Mouse (Mus musculus): ENCODE data around the gene Zfp664. TPM values are rescaled to one million over a fixed set of nuclear protein-coding genes. Genes with fewer than 3 reads are reported as not detected.

The Zfp664 gene
- polyA plus RNA-seq, 1 experiment from 2014 or later: 69.6 TPM

DNA sequence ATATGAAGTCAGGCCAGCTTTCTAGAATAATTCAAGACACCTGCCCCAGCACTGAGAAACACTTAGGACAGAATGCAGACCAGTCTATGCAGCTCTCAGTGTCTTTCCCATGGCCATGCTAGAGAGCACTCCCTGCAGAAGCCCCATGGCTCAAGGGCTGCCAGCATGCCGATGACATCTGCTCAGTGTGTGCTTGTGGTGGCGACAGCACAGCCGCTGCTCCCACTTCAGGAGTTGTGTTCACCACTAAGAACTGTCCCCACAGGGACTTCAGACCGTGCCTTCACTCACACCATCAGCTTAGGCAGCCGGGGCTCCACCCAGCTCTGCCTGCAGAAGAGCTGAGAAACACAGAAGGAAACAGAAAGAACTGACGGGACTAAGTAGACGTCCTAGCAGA, 22.3 kb upstream of the Zfp664 start:
- no peak overlapping the region for H3K27ac ChIP-seq (ENCODE audit: low read depth)
- no peaks in the 10 kb centered on the region for H3K36me3 ChIP-seq (ENCODE audit: control insufficient read depth, insufficient read depth, low read length)
- H3K4me1 ChIP-seq (replicated peaks; ENCODE audit: control insufficient read depth, insufficient read depth, low read length): no peaks in the 10 kb centered on the region
- no peak overlapping the region for H3K9ac ChIP-seq (ENCODE audit: low read length)
- WGBS: 71% methylated on average over 7 of the region's 7 CpGs
- no peaks in the 10 kb centered on the region for H3K9me3 ChIP-seq (ENCODE audit: control insufficient read depth, low read length)
- ATAC-seq (replicated peaks; ENCODE audit: low FRiP score, low TSS enrichment, low read depth) (no peak), DNase-seq (ENCODE audit: low spot score) (no peak)
- H3K4me2 ChIP-seq (ENCODE audit: low read length): no peak overlapping the region
- no peaks in the 10 kb centered on the region for H3K27me3 ChIP-seq (replicated peaks; ENCODE audit: control insufficient read depth, insufficient read depth, low read length)
- no peak overlapping the region for H3K4me3 ChIP-seq (ENCODE audit: low read depth, low read length)

DNA sequence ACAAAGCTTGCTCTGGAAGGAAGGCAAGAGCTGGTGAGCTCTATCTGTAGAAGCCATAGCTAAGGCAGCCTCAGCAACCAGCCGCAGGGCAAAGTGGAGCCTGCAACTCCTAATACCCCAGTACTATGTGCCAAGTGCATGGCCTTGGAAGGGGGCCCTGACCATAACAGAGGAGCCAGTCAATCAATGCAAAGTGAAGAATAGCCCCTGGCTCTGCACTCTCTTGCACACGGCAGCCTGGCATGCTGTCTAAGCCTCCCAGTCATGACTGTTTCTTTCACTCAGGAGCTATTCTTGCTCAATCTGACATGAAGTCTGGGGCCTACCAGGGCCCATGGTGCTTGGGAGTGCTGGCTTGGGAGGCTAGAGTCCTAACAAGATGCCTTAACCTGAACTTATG, 21.8 kb upstream of the Zfp664 start:
- DNase-seq (ENCODE audit: low spot score) (no peak), ATAC-seq (replicated peaks; ENCODE audit: low FRiP score, low TSS enrichment, low read depth) (no peak)
- H3K9ac ChIP-seq (ENCODE audit: low read length): no peak overlapping the region

DNA sequence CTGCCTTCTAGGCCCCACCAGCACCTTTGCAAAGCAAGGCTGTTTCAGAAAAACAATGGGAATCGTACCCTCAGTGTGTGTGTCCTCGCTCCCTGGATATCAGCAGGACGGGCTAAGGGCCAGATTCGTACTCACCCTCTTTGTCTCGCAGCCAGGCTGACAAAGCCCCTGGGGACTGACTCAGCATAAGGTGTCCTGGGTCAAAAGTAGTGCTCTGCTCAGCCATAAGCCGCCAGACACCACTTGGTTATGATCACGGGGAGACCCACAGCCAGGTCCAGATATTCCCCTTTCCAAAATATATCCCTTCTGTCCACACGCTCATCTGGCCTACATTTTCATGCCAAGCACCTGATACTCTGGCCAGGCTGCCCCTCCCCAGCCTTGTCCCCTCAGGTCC, 19.1 kb upstream of the Zfp664 start:
- H3K9ac ChIP-seq (ENCODE audit: low read length): no peak overlapping the region
- no peaks in the 10 kb centered on the region for H3K9me3 ChIP-seq (ENCODE audit: control insufficient read depth, low read length)
- 82% methylated on average over 8 of the region's 8 CpGs for WGBS
- H3K27ac ChIP-seq (ENCODE audit: low read depth): no peak overlapping the region
- H3K4me2 ChIP-seq (ENCODE audit: low read length): no peak overlapping the region
- no peaks in the 10 kb centered on the region for H3K36me3 ChIP-seq (ENCODE audit: control insufficient read depth, insufficient read depth, low read length)
- no peak overlapping the region for H3K4me3 ChIP-seq (ENCODE audit: low read depth, low read length)
- H3K4me1 ChIP-seq (replicated peaks; ENCODE audit: control insufficient read depth, insufficient read depth, low read length): no peaks in the 10 kb centered on the region
- H3K27me3 ChIP-seq (replicated peaks; ENCODE audit: control insufficient read depth, insufficient read depth, low read length): no peaks in the 10 kb centered on the region
- DNase-seq (ENCODE audit: low spot score): no peak
- no peak for ATAC-seq (replicated peaks; ENCODE audit: low FRiP score, low TSS enrichment, low read depth)

More for the DNA sequence above, 21.8 kb upstream of the Zfp664 start:
- H3K27me3 ChIP-seq (replicated peaks; ENCODE audit: control insufficient read depth, insufficient read depth, low read length): no peaks in the 10 kb centered on the region
- H3K9me3 ChIP-seq (ENCODE audit: control insufficient read depth, low read length): no peaks in the 10 kb centered on the region
- no peak overlapping the region for H3K4me3 ChIP-seq (ENCODE audit: low read depth, low read length)
- H3K4me1 ChIP-seq (replicated peaks; ENCODE audit: control insufficient read depth, insufficient read depth, low read length): no peaks in the 10 kb centered on the region
- H3K36me3 ChIP-seq (ENCODE audit: control insufficient read depth, insufficient read depth, low read length): no peaks in the 10 kb centered on the region
- WGBS: 88% methylated on average over 2 of the region's 2 CpGs
- H3K27ac ChIP-seq (ENCODE audit: low read depth): no peak overlapping the region
- no peak overlapping the region for H3K4me2 ChIP-seq (ENCODE audit: low read length)

GRCm38 (mm10) chr5:124844929-124845328, 17.6 kb upstream of the Zfp664 start:
- H3K9me3 ChIP-seq (ENCODE audit: control insufficient read depth, low read length): no peaks in the 10 kb centered on the region
- no peak for DNase-seq (ENCODE audit: low spot score)
- H3K4me3 ChIP-seq (ENCODE audit: low read depth, low read length): no peak overlapping the region
- WGBS: 74% methylated on average over 4 of the region's 4 CpGs
- no peak overlapping the region for H3K9ac ChIP-seq (ENCODE audit: low read length)
- no peak overlapping the region for H3K27ac ChIP-seq (ENCODE audit: low read depth)
- H3K27me3 ChIP-seq (replicated peaks; ENCODE audit: control insufficient read depth, insufficient read depth, low read length): no peaks in the 10 kb centered on the region
- no peak overlapping the region for H3K4me2 ChIP-seq (ENCODE audit: low read length)
- no peaks in the 10 kb centered on the region for H3K36me3 ChIP-seq (ENCODE audit: control insufficient read depth, insufficient read depth, low read length)
- ATAC-seq (replicated peaks; ENCODE audit: low FRiP score, low TSS enrichment, low read depth): no peak
- H3K4me1 ChIP-seq (replicated peaks; ENCODE audit: control insufficient read depth, insufficient read depth, low read length): no peaks in the 10 kb centered on the region

- Histone ChIP-seq H3K4me2 (ENCODE audit: low read length) (no peak overlapping the region), H3K4me3 (ENCODE audit: low read depth, low read length) (no peak overlapping the region), H3K27ac (ENCODE audit: low read depth) (no peak overlapping the region), H3K27me3 (replicated peaks; ENCODE audit: control insufficient read depth, insufficient read depth, low read length) (no peaks in the 10 kb centered on the region), H3K9ac (ENCODE audit: low read length) (no peak overlapping the region), H3K36me3 (ENCODE audit: control insufficient read depth, insufficient read depth, low read length) (no peaks in the 10 kb centered on the region), H3K9me3 (ENCODE audit: control insufficient read depth, low read length) (no peaks in the 10 kb centered on the region), H3K4me1 (replicated peaks; ENCODE audit: control insufficient read depth, insufficient read depth, low read length) (no peaks in the 10 kb centered on the region)
- WGBS: 71% methylated on average over 1 of the region's 1 CpGs
- ATAC-seq (replicated peaks; ENCODE audit: low FRiP score, low TSS enrichment, low read depth) (no peak), DNase-seq (ENCODE audit: low spot score) (no peak)
These were observed 15.5 kb upstream of the Zfp664 start for GRCm38 (mm10) chr5:124847014-124847413.

DNA sequence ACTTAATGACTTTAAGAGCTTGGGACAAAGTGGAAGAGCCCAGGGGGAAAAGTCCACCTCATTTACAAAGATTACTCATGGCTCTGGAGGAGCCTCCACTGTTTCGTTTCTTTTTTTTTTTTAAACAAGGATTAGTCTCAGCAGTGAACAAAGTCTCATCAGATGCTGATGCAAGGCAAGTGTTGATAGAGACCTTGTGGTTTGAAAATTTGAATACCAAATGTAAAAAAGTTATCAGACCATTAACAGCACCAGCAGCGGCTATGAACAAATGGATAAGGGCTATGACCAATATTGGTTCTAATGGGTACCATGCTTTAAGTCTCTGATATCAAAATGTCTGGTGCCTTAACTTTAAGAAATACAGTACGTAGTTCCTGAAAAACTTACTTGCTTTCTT, 13.5 kb upstream of the Zfp664 start:
- ATAC-seq (replicated peaks; ENCODE audit: low FRiP score, low TSS enrichment, low read depth) (no peak), DNase-seq (ENCODE audit: low spot score) (no peak)
- 83% methylated on average over 3 of the region's 3 CpGs for WGBS
- H3K4me3 ChIP-seq (ENCODE audit: low read depth, low read length): no peak overlapping the region
- no peak overlapping the region for H3K9ac ChIP-seq (ENCODE audit: low read length)
- no peaks in the 10 kb centered on the region for H3K27me3 ChIP-seq (replicated peaks; ENCODE audit: control insufficient read depth, insufficient read depth, low read length)
- H3K4me2 ChIP-seq (ENCODE audit: low read length): no peak overlapping the region
- no peak overlapping the region for H3K27ac ChIP-seq (ENCODE audit: low read depth)
- H3K9me3 ChIP-seq (ENCODE audit: control insufficient read depth, low read length): no peaks in the 10 kb centered on the region
- H3K4me1 ChIP-seq (replicated peaks; ENCODE audit: control insufficient read depth, insufficient read depth, low read length): no peaks in the 10 kb centered on the region
- no peaks in the 10 kb centered on the region for H3K36me3 ChIP-seq (ENCODE audit: control insufficient read depth, insufficient read depth, low read length)

DNA sequence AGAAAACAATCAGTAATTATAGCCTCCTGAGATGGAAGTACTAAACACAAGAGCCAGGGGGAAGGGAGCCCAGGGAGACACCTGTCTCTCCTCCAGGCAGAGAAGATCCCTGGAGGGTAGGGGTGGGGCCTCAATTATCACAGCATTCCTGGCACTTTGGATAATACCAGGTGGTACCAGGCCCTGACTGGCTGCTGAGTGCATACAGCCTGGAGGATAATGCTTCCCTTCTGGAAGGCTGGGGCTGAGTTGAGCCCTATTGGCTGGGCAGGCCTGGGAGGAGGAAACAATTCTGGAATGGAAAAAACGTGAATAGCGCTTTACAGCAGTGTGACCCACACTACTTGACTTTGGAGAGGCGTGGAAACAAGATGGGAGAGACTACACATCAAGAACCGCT, 10.9 kb upstream of the Zfp664 start:
- 50% methylated on average over 4 of the region's 4 CpGs for WGBS
- Histone ChIP-seq H3K27me3 (replicated peaks; ENCODE audit: control insufficient read depth, insufficient read depth, low read length) (no peaks in the 10 kb centered on the region), H3K4me3 (ENCODE audit: low read depth, low read length) (no peak overlapping the region), H3K4me2 (ENCODE audit: low read length) (no peak overlapping the region), H3K27ac (ENCODE audit: low read depth) (no peak overlapping the region), H3K9ac (ENCODE audit: low read length) (no peak overlapping the region), H3K4me1 (replicated peaks; ENCODE audit: control insufficient read depth, insufficient read depth, low read length) (no peaks in the 10 kb centered on the region), H3K9me3 (ENCODE audit: control insufficient read depth, low read length) (no peaks in the 10 kb centered on the region), H3K36me3 (ENCODE audit: control insufficient read depth, insufficient read depth, low read length) (no peaks in the 10 kb centered on the region)
- DNase-seq (ENCODE audit: low spot score) (no peak), ATAC-seq (replicated peaks; ENCODE audit: low FRiP score, low TSS enrichment, low read depth) (no peak; the same call in 1 of the 2 replicates)

GRCm38 (mm10) chr5:124852294-124852693, 10.2 kb upstream of the Zfp664 start:
- H3K4me1 ChIP-seq (replicated peaks; ENCODE audit: control insufficient read depth, insufficient read depth, low read length): no peaks in the 10 kb centered on the region
- no peaks in the 10 kb centered on the region for H3K9me3 ChIP-seq (ENCODE audit: control insufficient read depth, low read length)
- no peak for DNase-seq (ENCODE audit: low spot score)
- H3K4me3 ChIP-seq (ENCODE audit: low read depth, low read length): no peak overlapping the region
- no peaks in the 10 kb centered on the region for H3K36me3 ChIP-seq (ENCODE audit: control insufficient read depth, insufficient read depth, low read length)
- no peak for ATAC-seq (replicated peaks; ENCODE audit: low FRiP score, low TSS enrichment, low read depth)
- H3K9ac ChIP-seq (ENCODE audit: low read length): no peak overlapping the region
- no peak overlapping the region for H3K4me2 ChIP-seq (ENCODE audit: low read length)
- H3K27me3 ChIP-seq (replicated peaks; ENCODE audit: control insufficient read depth, insufficient read depth, low read length): no peaks in the 10 kb centered on the region
- peak overlapping the region; percentile 51; the same call in 1 of the 2 replicates for H3K27ac ChIP-seq (ENCODE audit: low read depth)
- WGBS: 28% methylated on average over 2 of the region's 2 CpGs

GRCm38 (mm10) chr5:124853079-124853478, 9.4 kb upstream of the Zfp664 start:
- Histone ChIP-seq H3K9ac (ENCODE audit: low read length) (no peak overlapping the region), H3K27me3 (replicated peaks; ENCODE audit: control insufficient read depth, insufficient read depth, low read length) (no peaks in the 10 kb centered on the region), H3K4me3 (ENCODE audit: low read depth, low read length) (no peak overlapping the region), H3K27ac (ENCODE audit: low read depth) (peak overlapping the region; percentile 51; the same call in 1 of the 2 replicates), H3K36me3 (ENCODE audit: control insufficient read depth, insufficient read depth, low read length) (no peaks in the 10 kb centered on the region), H3K4me2 (ENCODE audit: low read length) (no peak overlapping the region), H3K9me3 (ENCODE audit: control insufficient read depth, low read length) (no peaks in the 10 kb centered on the region), H3K4me1 (replicated peaks; ENCODE audit: control insufficient read depth, insufficient read depth, low read length) (no peaks in the 10 kb centered on the region)
- 53% methylated on average over 2 of the region's 2 CpGs for WGBS
- no peak for ATAC-seq (replicated peaks; ENCODE audit: low FRiP score, low TSS enrichment, low read depth)
- no peak for DNase-seq (ENCODE audit: low spot score)

Data from intestine, embryonic 14.5 days (tissue).